Mouse (Mus musculus) left cerebral cortex, postnatal 10 days (tissue): ENCODE results near the gene Lgr4. TPM values are rescaled to one million over a fixed set of nuclear protein-coding genes. Genes with fewer than 3 reads are reported as not detected.

Experiments used
- DNase-seq, 2 experiments: peaks; one replicate each; pipeline ENCODE4 v3.0.0; 2021 to 2022; ENCODE audit warnings: low spot score in 2 of 2, mixed read lengths in 1 of 2; ENCODE audit errors: extremely low spot score in 1 of 2
- intact Hi-C: fragments of 180-260 bp; cut with DNase I; formaldehyde crosslinking; loops from one replicate; pipeline ENCODE4 v1.15.1; 2025
- total RNA-seq, 2 experiments: library from RNA; stranded (reverse); gene quantifications; 2 replicates each; pipeline ENCODE4 v1.2.3; 2021

Lgr4 gene
- total RNA-seq, 2 experiments from 2014 or later = 19.6 to 21.2 TPM

GRCm38 (mm10) chr2:109965753-109966420 lies 48.4 kb downstream of the Lgr4 start:
- intact Hi-C loops = no loop called here
- no peak for DNase-seq

GRCm38 (mm10) chr2:109966863-109967262 lies 49.4 kb downstream of the Lgr4 start:
- intact Hi-C loops = no loop called here

GRCm38 (mm10) chr2:109969381-109969780 lies 51.9 kb downstream of the Lgr4 start:
- no peak for DNase-seq
- intact Hi-C loops = no loop called here

More at GRCm38 (mm10) chr2:109966863-109967262, 49.4 kb downstream of the Lgr4 start:
- DNase-seq = no peak

GRCm38 (mm10) chr2:109969926-109970532 lies 52.6 kb downstream of the Lgr4 start:
- no peak for DNase-seq
- intact Hi-C loops = no loop called here

- intact Hi-C loops = no loop called here
- DNase-seq = peak in 1 of 2 experiments; percentile 20
These were observed 53.4 kb downstream of the Lgr4 start for GRCm38 (mm10) chr2:109970744-109971410.

GRCm38 (mm10) chr2:109972310-109972709 lies 54.9 kb downstream of the Lgr4 start:
- DNase-seq = no peak
- intact Hi-C loops = no loop called here

GRCm38 (mm10) chr2:109972922-109973321 lies 55.5 kb downstream of the Lgr4 start:
- intact Hi-C loops = no loop called here
- no peak for DNase-seq

GRCm38 (mm10) chr2:109974807-109975206 lies 57.4 kb downstream of the Lgr4 start:
- intact Hi-C loops = no loop called here
- no peak for DNase-seq

- no peak for DNase-seq
- intact Hi-C loops = no loop called here
These were observed 58.7 kb downstream of the Lgr4 start for GRCm38 (mm10) chr2:109976181-109976580.

- intact Hi-C loops = no loop called here
These were observed 59.9 kb downstream of the Lgr4 start for GRCm38 (mm10) chr2:109977322-109977721.

GRCm38 (mm10) chr2:109979209-109979608 lies 61.8 kb downstream of the Lgr4 start:
- intact Hi-C loops = no loop called here
- DNase-seq = no peak

More at GRCm38 (mm10) chr2:109977322-109977721, 59.9 kb downstream of the Lgr4 start:
- DNase-seq = no peak

- DNase-seq = no peak
- intact Hi-C loops = no loop called here
These were observed 66.0 kb downstream of the Lgr4 start for GRCm38 (mm10) chr2:109983435-109983834.

- intact Hi-C loops = no loop called here
- no peak for DNase-seq
These were observed 67.5 kb downstream of the Lgr4 start for GRCm38 (mm10) chr2:109984930-109985329.

GRCm38 (mm10) chr2:109985560-109985959 lies 68.1 kb downstream of the Lgr4 start:
- no peak for DNase-seq
- intact Hi-C loops = no loop called here

- intact Hi-C loops = no loop called here
- no peak for DNase-seq
These were observed 68.8 kb downstream of the Lgr4 start for GRCm38 (mm10) chr2:109986036-109986785.

GRCm38 (mm10) chr2:109987946-109988345 lies 70.5 kb downstream of the Lgr4 start:
- no peak for DNase-seq
- intact Hi-C loops = no loop called here

- intact Hi-C loops = no loop called here
- DNase-seq = no peak
These were observed 71.7 kb downstream of the Lgr4 start for GRCm38 (mm10) chr2:109989196-109989595.

GRCm38 (mm10) chr2:109989679-109990473 lies 72.4 kb downstream of the Lgr4 start:
- intact Hi-C loops = no loop called here
- DNase-seq = no peak

- intact Hi-C loops = no loop called here
- no peak for DNase-seq
These were observed 74.3 kb downstream of the Lgr4 start for GRCm38 (mm10) chr2:109991754-109992153.
